In the genomic region with DNA sequence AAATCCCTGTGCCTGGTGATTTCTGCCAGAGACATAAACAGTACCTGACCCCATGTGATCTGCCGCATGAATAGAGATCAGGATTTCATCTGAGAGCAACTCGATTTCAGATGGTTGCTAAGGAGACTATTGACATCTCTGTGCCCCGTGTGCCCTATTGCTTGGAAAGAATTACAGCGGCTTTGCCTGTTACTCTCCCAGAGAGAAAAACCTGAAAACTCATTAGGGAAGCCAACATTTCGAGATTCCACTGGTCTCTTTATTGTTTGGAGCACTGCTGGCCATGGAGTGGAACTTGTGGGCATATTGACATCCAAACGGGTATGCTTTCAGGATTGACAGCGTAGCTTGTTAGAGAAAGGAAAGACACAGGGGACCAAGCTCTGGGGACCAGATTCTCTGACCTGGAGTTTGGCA, we compare ENCODE assay signal across 11 mouse cellular contexts. TPM values are rescaled to one million over a fixed set of nuclear protein-coding genes. Genes with fewer than 3 reads are reported as not detected.
DNase-seq lines count a peak whose midpoint lies in the region; ATAC-seq and TF ChIP-seq lines count a peak whose summit lies in the region.
"Had no signal": no experiment of that assay in that cellular context is flagged by ENCODE, and none has a peak within 500 bp of the region (broad histone marks: within the 10 kb centered on the region; RNA-seq: fewer than 3 reads in every experiment).

No protein-coding gene starts in this region.

- H3K4me3 ChIP-seq in embryonic facial prominence, embryonic 14.5 days (ENCODE audit: low read depth, low read length) = no peak overlapping the region
- no peak overlapping the region for H3K4me3 ChIP-seq in hindbrain, embryonic 15.5 days
- H3K4me3 ChIP-seq in midbrain, embryonic 16.5 days (ENCODE audit: low read depth, low read length) = no peak overlapping the region

- H3K4me2 ChIP-seq in embryonic facial prominence, embryonic 14.5 days (ENCODE audit: low read depth, low read length) = peak overlapping the region; percentile 20; the same call in 1 of the 2 replicates
- H3K4me2 ChIP-seq in hindbrain, embryonic 15.5 days = peak overlapping the region; percentile 26
- peak overlapping the region; percentile 36; the same call in 1 of the 2 replicates for H3K4me2 ChIP-seq in midbrain, embryonic 16.5 days (ENCODE audit: low read length)

- peak; percentile 95 for DNase-seq in brain, embryonic 14.5 days (ENCODE audit: low read depth)
- DNase-seq in embryonic facial prominence, embryonic 14.5 days (ENCODE audit: low spot score) = peak; percentile 75
- no peak for DNase-seq in left cerebral cortex, postnatal 14 days (ENCODE audit: low spot score in 2 of 2)
- DNase-seq in adrenal gland, postnatal 14 days = no peak
- DNase-seq in frontal cortex, postnatal 25 days (ENCODE audit: low spot score in 2 of 2) = no peak
- DNase-seq: heart, adult 18-20 months; liver, postnatal 0 days had no signal

- H3K36me3 ChIP-seq in embryonic facial prominence, embryonic 14.5 days (ENCODE audit: control insufficient read depth, insufficient read depth, low read length) = no peaks in the 10 kb centered on the region
- no peaks in the 10 kb centered on the region for H3K36me3 ChIP-seq in hindbrain, embryonic 15.5 days
- H3K36me3 ChIP-seq in midbrain, embryonic 16.5 days (ENCODE audit: control insufficient read depth, insufficient read depth, low read length) = no peaks in the 10 kb centered on the region

- peaks cover 10% of the 10 kb centered on the region for H3K4me1 ChIP-seq in embryonic facial prominence, embryonic 14.5 days (ENCODE audit: control insufficient read depth, insufficient read depth, low read length)
- peaks cover 36% of the 10 kb centered on the region for H3K4me1 ChIP-seq in hindbrain, embryonic 15.5 days (replicated peaks)
- peaks cover 37% of the 10 kb centered on the region for H3K4me1 ChIP-seq in midbrain, embryonic 16.5 days (ENCODE audit: control insufficient read depth, insufficient read depth, low read length)

- H3K9me3 ChIP-seq in embryonic facial prominence, embryonic 14.5 days (ENCODE audit: control insufficient read depth, low read length) = no peaks in the 10 kb centered on the region
- H3K9me3 ChIP-seq in hindbrain, embryonic 15.5 days = no peaks in the 10 kb centered on the region
- no peaks in the 10 kb centered on the region for H3K9me3 ChIP-seq in midbrain, embryonic 16.5 days (replicated peaks; ENCODE audit: control insufficient read depth, low read length, poor library complexity, severe bottlenecking)

- no peak overlapping the region; the same call in 1 of the 2 replicates for H3K27ac ChIP-seq in embryonic facial prominence, embryonic 14.5 days (replicated peaks; ENCODE audit: low read depth, low read length)
- H3K27ac ChIP-seq in hindbrain, embryonic 15.5 days (replicated peaks) = peak overlapping the region; percentile 77
- H3K27ac ChIP-seq in midbrain, embryonic 16.5 days (ENCODE audit: low read length) = peak overlapping the region; percentile 89

- no peak for TF ChIP-seq POLR2A in brain, embryonic 14.5 days (IDR thresholded peaks at IDR 0.05; ENCODE audit: borderline replicate concordance, extremely low read depth, insufficient read depth, insufficient read length, poor library complexity, severe bottlenecking)

- H3K9ac ChIP-seq in embryonic facial prominence, embryonic 14.5 days (ENCODE audit: low read depth, low read length) = 0 out of 2 replicates have a peak overlapping the region, but pooled peaks have one; percentile 21
- H3K9ac ChIP-seq in hindbrain, embryonic 15.5 days = no peak overlapping the region
- 0 out of 2 replicates have a peak overlapping the region, but pooled peaks have one; percentile 38 for H3K9ac ChIP-seq in midbrain, embryonic 16.5 days (ENCODE audit: low read depth, low read length)
- H3K9ac ChIP-seq: liver, postnatal 0 days had no signal

- 18% methylated on average over 7 of the region's 7 CpGs for WGBS in embryonic facial prominence, embryonic 14.5 days
- WGBS in hindbrain, embryonic 15.5 days = 5% methylated on average over 7 of the region's 7 CpGs
- 2% methylated on average over 7 of the region's 7 CpGs for WGBS in midbrain, embryonic 16.5 days

- peak; percentile 73; the same call in 1 of the 2 replicates for ATAC-seq in embryonic facial prominence, embryonic 14.5 days (ENCODE audit: low read depth)
- ATAC-seq in hindbrain, embryonic 15.5 days (ENCODE audit: low FRiP score, low read depth) = peak; percentile 78
- ATAC-seq in midbrain, embryonic 16.5 days = peak; percentile 87
- ATAC-seq in megakaryocyte, adult 5-6 weeks (ENCODE audit: poor library complexity, severe bottlenecking) = no peak
- ATAC-seq: intestine, embryonic 16.5 days; liver, postnatal 0 days had no signal

- intact Hi-C loops in left cerebral cortex, postnatal 14 days (cut with DNase I) = no loop called here

- no peaks in the 10 kb centered on the region for H3K27me3 ChIP-seq in embryonic facial prominence, embryonic 14.5 days (replicated peaks; ENCODE audit: control insufficient read depth, insufficient read depth, low read length)
- no peaks in the 10 kb centered on the region for H3K27me3 ChIP-seq in hindbrain, embryonic 15.5 days
- H3K27me3 ChIP-seq in midbrain, embryonic 16.5 days (ENCODE audit: control insufficient read depth, insufficient read depth, low read depth, low read length) = no peaks in the 10 kb centered on the region

- no peak for TF ChIP-seq CTCF in brain, embryonic 14.5 days (IDR thresholded peaks at IDR 0.05; ENCODE audit: borderline replicate concordance, extremely low read depth, insufficient read depth, insufficient read length)

RNA-seq across cellular contexts. Expression of gene Gtf2f2, which starts 22.6 kb away (rescaled TPM):
- 22.6 and 22.8 TPM in 2 replicates for polyA plus RNA-seq in brain, embryonic 14.5 days (2012; rRNA removed)
- 29.8 and 34.9 TPM in 2 replicates for polyA plus RNA-seq in embryonic facial prominence, embryonic 14.5 days (2014; fragmentation: Nextera tagmentation; extraction: Ambion mirVana)
- 34.6 and 35.4 TPM in 2 replicates for polyA plus RNA-seq in hindbrain, embryonic 15.5 days (2015; fragmentation: Nextera tagmentation; extraction: Ambion mirVana)
- polyA plus RNA-seq in midbrain, embryonic 16.5 days (2015; fragmentation: Nextera tagmentation; extraction: Ambion mirVana) = 37.2 and 39.2 TPM in 2 replicates
- 10 to 100 TPM; 16.6 to 18.5 TPM for total RNA-seq in left cerebral cortex, postnatal 14 days (2021)
- 24.1 and 25.5 TPM in 2 replicates for total RNA-seq in adrenal gland, postnatal 14 days (2021)
- 33.3 and 33.9 TPM in 2 replicates for total RNA-seq in megakaryocyte, adult 5-6 weeks (2015)
- 37.3 and 42.2 TPM in 2 replicates for total RNA-seq in megakaryocyte, adult 5-6 weeks (2017)

Comparison
In these comparisons a context has a peak if more than half of its experiments do, and no peak if none do; other contexts are left out.
1. DNase-seq: peak in brain, embryonic 14.5 days (single experiment) and embryonic facial prominence, embryonic 14.5 days (single experiment); none in left cerebral cortex, postnatal 14 days (0 of 2), adrenal gland, postnatal 14 days (single experiment) and frontal cortex, postnatal 25 days (0 of 2).
2. Peak in every context shown above with its lines, with median percentiles within 50 percentile points of each other: H3K4me2 ChIP-seq.